Mouse (Mus musculus) lung, postnatal 0 days (tissue): ENCODE results near the gene Ifi47. TPM values are rescaled to one million over a fixed set of nuclear protein-coding genes. Genes with fewer than 3 reads are reported as not detected.

Experiments
- ATAC-seq: fragments of 200-750 bp; cut with Nextera tagmentation; 2 replicates; pipeline ENCODE4 v1.8.0; 2017; ENCODE audit warnings: moderate library complexity
- DNase-seq: peaks from one replicate; pipeline ENCODE4 v3.0.0-alpha.2; 2016; ENCODE audit warnings: low spot score
- H3K27ac ChIP-seq: fragments of 300-500 bp; sonication (generic); 2 replicates; pipeline ENCODE4 v1.5.1; 2014; ENCODE audit warnings: antibody characterized with exemption, mild to moderate bottlenecking, low read length, mixed read lengths
- H3K27me3 ChIP-seq: fragments of 300-500 bp; sonication (generic); replicated peaks from 2 replicates; pipeline ENCODE4 v1.6.1; 2014; ENCODE audit warnings: low read length, mixed read lengths; ENCODE audit not compliant: insufficient read depth
- H3K36me3 ChIP-seq: fragments of 300-500 bp; sonication (generic); 2 replicates; pipeline ENCODE4 v1.6.1; 2014; ENCODE audit warnings: low read length, mixed read lengths; ENCODE audit not compliant: insufficient read depth
- H3K4me1 ChIP-seq: fragments of 300-500 bp; sonication (generic); 2 replicates; pipeline ENCODE4 v1.6.1; 2014; ENCODE audit warnings: antibody characterized with exemption, low read depth, low read length, mixed read lengths; ENCODE audit not compliant: insufficient read depth
- H3K4me2 ChIP-seq: fragments of 300-500 bp; sonication (generic); replicated peaks from 2 replicates; pipeline ENCODE4 v1.6.1; 2014; ENCODE audit warnings: low read depth, mild to moderate bottlenecking, low read length, moderate library complexity, mixed read lengths
- H3K4me3 ChIP-seq: fragments of 300-500 bp; sonication (generic); 2 replicates; pipeline ENCODE4 v1.5.1; 2014; ENCODE audit warnings: low read depth, low read length
- H3K9ac ChIP-seq: fragments of 300-500 bp; sonication (generic); replicated peaks from 2 replicates; pipeline ENCODE4 v1.6.1; 2014; ENCODE audit warnings: low read depth, mild to moderate bottlenecking
- H3K9me3 ChIP-seq: fragments of 300-500 bp; sonication (generic); 2 replicates; pipeline ENCODE4 v1.6.1; 2016; ENCODE audit warnings: low read length, mixed read lengths
- CTCF ChIP-seq: IDR thresholded peaks from 2 replicates; pipeline ENCODE4 v1.5.1; 2016; ENCODE audit warnings: antibody characterized with exemption, mild to moderate bottlenecking
- EP300 ChIP-seq: IDR thresholded peaks from 2 replicates; pipeline ENCODE4 v1.6.1; 2016; ENCODE audit warnings: antibody characterized with exemption, mild to moderate bottlenecking, control low read depth
- WGBS: fragments of 180-500 bp; shearing (Covaris S2); extraction: QIAGEN DNeasy Blood & Tissue Kit; methylation state at CpG from one replicate; pipeline ENCODE4 v1.1.7; 2014; 5-methylcytosine and 5-hydroxymethylcytosine counted together
- polyA plus RNA-seq: library from polyadenylated mRNA; unstranded; fragments of >200 nt; fragmentation: Nextera tagmentation; extraction: Ambion mirVana; gene quantifications from 2 replicates; pipeline ENCODE4 v1.2.1, GENCODE M21; 2015

The Ifi47 gene
- polyA plus RNA-seq, 1 experiment from 2014 or later = 11.7 TPM

- DNase-seq (no peak), ATAC-seq (no peak)
- Histone ChIP-seq H3K9me3 (no peaks in the 10 kb centered on the region), H3K4me3 (no peak overlapping the region), H3K9ac (no peak overlapping the region), H3K36me3 (no peaks in the 10 kb centered on the region), H3K27me3 (no peaks in the 10 kb centered on the region), H3K4me2 (no peak overlapping the region), H3K4me1 (no peaks in the 10 kb centered on the region), H3K27ac (no peak overlapping the region)
- 90% methylated on average over 4 of the region's 4 CpGs for WGBS
- no peak for TF ChIP-seq CTCF
- TF ChIP-seq EP300 = no peak
Measured at GRCm38 (mm10) chr11:49095367-49095766, 19.0 kb downstream of the Ifi47 start.

GRCm38 (mm10) chr11:49100409-49100808 lies 24.0 kb downstream of the Ifi47 start:
- Histone ChIP-seq H3K4me2 (no peak overlapping the region), H3K9ac (no peak overlapping the region), H3K27ac (no peak overlapping the region), H3K4me3 (no peak overlapping the region), H3K9me3 (no peaks in the 10 kb centered on the region), H3K4me1 (no peaks in the 10 kb centered on the region), H3K36me3 (no peaks in the 10 kb centered on the region), H3K27me3 (no peaks in the 10 kb centered on the region)
- 75% methylated on average over 3 of the region's 3 CpGs for WGBS
- TF ChIP-seq CTCF (no peak), EP300 (no peak)
- DNase-seq (no peak), ATAC-seq (no peak)

- 24% methylated on average over 5 of the region's 5 CpGs for WGBS
- H3K4me2 ChIP-seq = no peak overlapping the region
- TF ChIP-seq EP300 (no peak), CTCF (no peak)
- no peaks in the 10 kb centered on the region for H3K4me1 ChIP-seq
- H3K4me3 ChIP-seq = no peak overlapping the region
- no peaks in the 10 kb centered on the region for H3K27me3 ChIP-seq
- no peak overlapping the region for H3K9ac ChIP-seq
- H3K36me3 ChIP-seq = no peaks in the 10 kb centered on the region
- H3K27ac ChIP-seq = no peak overlapping the region
- DNase-seq (no peak), ATAC-seq (no peak)
- no peaks in the 10 kb centered on the region for H3K9me3 ChIP-seq
Measured at GRCm38 (mm10) chr11:49101500-49101899, 25.1 kb downstream of the Ifi47 start.

DNA sequence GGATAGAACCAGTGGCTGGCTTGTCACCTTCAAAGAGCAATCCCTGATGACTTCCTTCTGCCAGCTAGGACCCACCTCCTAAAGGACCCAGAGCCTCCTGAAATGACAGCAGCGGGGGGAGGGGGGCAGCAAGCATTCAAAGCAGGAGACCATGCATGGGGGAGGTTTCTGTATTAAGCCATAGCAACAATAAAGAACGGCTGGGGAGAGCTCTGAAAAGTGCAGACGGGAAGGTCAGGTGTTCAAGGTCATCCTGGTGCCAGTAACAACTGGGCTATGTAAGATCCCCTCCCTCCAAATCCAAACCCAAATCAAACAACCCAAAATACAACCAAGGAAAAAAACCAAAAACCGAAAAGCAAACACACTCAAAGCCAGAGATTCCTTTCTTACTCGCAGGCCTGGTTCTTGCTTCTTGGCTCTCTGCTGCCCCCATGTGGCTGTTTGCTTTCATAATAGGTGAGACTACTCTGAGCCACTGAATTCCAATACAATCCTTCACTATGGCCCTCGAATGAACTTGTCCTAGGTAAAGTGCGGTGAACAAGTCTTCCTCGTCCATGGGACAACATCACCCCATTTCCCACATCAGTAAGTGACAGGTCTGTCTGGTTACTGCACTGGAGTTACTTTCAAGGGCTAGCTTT lies 26.8 kb downstream of the Ifi47 start:
- Histone ChIP-seq H3K4me2 (no peak overlapping the region), H3K36me3 (no peaks in the 10 kb centered on the region), H3K27me3 (no peaks in the 10 kb centered on the region), H3K4me1 (no peaks in the 10 kb centered on the region), H3K9me3 (no peaks in the 10 kb centered on the region), H3K9ac (no peak overlapping the region), H3K4me3 (no peak overlapping the region), H3K27ac (no peak overlapping the region)
- TF ChIP-seq EP300 = no peak
- TF ChIP-seq CTCF = peak; percentile 93
- DNase-seq (peak; percentile 91), ATAC-seq (peak; percentile 75)
- 6% methylated on average over 8 of the region's 8 CpGs for WGBS

- 64% methylated on average over 1 of the region's 1 CpGs for WGBS
- no peak overlapping the region for H3K4me3 ChIP-seq
- H3K4me1 ChIP-seq = no peaks in the 10 kb centered on the region
- DNase-seq (no peak), ATAC-seq (peak; percentile 16; the same call in 1 of the 2 replicates)
- no peak overlapping the region for H3K9ac ChIP-seq
- no peaks in the 10 kb centered on the region for H3K36me3 ChIP-seq
- no peaks in the 10 kb centered on the region for H3K27me3 ChIP-seq
- TF ChIP-seq EP300 (no peak), CTCF (no peak)
- H3K4me2 ChIP-seq = no peak overlapping the region
- no peaks in the 10 kb centered on the region for H3K9me3 ChIP-seq
- H3K27ac ChIP-seq = no peak overlapping the region
Measured at GRCm38 (mm10) chr11:49105752-49106151, 29.4 kb downstream of the Ifi47 start.

DNA sequence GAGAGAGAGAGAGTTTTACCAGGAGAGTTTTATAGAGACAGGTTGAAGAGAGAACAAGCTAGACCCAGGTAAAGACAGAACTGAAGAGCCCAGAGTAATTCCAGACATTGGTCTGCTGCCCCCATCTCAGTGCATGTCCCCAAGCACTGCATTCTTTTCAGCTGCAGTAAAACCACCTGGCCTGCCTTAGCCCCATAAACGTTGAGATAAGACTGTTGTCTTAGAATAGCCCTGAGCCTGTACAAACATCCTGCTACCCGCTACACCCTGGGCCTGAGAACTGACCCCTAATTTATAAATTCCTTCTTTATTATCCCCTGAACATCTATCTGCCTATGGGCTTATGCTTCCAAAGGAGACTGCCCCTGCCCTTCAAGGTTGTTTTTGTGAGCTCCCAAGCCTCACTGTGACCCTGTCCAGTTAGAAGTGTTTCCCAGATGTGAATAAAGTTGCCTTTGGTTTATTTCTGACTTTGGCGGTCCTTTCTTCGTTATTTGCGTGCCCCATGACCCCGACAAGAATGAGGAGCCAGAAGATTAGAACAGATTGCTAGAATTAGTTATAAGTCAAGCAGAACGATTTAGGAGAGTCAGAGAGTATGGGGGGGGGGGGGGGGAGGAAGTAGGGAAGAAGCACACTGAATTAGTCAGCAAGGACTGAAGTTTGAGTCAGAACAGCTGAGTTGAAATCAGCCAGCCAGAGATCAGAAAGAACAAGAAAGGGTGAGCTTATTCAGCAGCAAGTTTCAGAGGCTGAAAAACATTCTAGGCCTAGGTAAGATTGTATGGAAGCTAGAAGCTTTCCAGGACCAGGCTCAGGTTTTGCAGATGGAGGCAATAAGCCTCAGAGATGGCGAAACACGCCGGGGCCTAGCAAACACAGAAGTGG lies 31.5 kb downstream of the Ifi47 start:
- Histone ChIP-seq H3K27ac (no peak overlapping the region), H3K36me3 (no peaks in the 10 kb centered on the region), H3K9me3 (no peaks in the 10 kb centered on the region), H3K4me2 (no peak overlapping the region), H3K4me1 (no peaks in the 10 kb centered on the region), H3K4me3 (no peak overlapping the region), H3K27me3 (no peaks in the 10 kb centered on the region), H3K9ac (no peak overlapping the region)
- DNase-seq (no peak), ATAC-seq (no peak)
- TF ChIP-seq CTCF = no peak
- no peak for TF ChIP-seq EP300
- 59% methylated on average over 10 of the region's 10 CpGs for WGBS
